Mouse (Mus musculus) heart, adult 2 months (tissue): ENCODE measurements around the gene Arhgef15.

Source experiments
- CTCF ChIP-seq: fragments of 200-600 bp; IDR thresholded peaks from 2 replicates; pipeline ENCODE4 v1.8.1; 2022; ENCODE audit warnings: antibody characterized with exemption, mild to moderate bottlenecking, moderate library complexity
- POLR2A ChIP-seq: fragments of 200-500 bp; IDR thresholded peaks from 2 replicates; pipeline ENCODE4 v1.6.1; 2011; ENCODE audit warnings: mild to moderate bottlenecking, low read depth, low read length, control low read depth; ENCODE audit not compliant: insufficient read depth

DNA sequence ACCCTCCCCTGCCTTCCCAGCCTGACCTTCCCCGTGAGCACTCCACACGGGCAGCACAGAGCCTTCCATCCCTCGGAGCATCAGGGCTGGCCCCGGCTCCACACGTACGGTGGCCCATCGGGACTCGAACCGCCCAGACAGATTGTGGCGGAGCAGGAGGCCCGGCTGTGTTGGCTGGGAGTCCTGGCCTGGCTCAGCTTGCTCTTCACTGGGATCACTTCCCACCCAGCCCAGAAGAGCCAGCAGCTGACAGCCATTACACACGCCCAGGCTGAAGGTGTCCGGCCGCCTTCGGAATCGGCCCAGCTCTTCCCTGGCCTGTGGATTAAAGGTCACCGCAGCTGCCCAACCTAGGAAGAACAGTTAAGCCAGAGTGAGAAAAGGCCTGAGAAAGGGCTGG is 31.1 kb upstream of the Arhgef15 start:
- TF ChIP-seq POLR2A, result no peak
- no peak for TF ChIP-seq CTCF
